Mouse (Mus musculus): Measurements from ENCODE around the gene Stt3a. TPM values are rescaled to one million over a fixed set of nuclear protein-coding genes. Genes with fewer than 3 reads are reported as not detected.

Gene Stt3a
- total RNA-seq, 4 experiments from 2014 or later, result 23.8 to 40.7 (median 33.9) TPM

DNA sequence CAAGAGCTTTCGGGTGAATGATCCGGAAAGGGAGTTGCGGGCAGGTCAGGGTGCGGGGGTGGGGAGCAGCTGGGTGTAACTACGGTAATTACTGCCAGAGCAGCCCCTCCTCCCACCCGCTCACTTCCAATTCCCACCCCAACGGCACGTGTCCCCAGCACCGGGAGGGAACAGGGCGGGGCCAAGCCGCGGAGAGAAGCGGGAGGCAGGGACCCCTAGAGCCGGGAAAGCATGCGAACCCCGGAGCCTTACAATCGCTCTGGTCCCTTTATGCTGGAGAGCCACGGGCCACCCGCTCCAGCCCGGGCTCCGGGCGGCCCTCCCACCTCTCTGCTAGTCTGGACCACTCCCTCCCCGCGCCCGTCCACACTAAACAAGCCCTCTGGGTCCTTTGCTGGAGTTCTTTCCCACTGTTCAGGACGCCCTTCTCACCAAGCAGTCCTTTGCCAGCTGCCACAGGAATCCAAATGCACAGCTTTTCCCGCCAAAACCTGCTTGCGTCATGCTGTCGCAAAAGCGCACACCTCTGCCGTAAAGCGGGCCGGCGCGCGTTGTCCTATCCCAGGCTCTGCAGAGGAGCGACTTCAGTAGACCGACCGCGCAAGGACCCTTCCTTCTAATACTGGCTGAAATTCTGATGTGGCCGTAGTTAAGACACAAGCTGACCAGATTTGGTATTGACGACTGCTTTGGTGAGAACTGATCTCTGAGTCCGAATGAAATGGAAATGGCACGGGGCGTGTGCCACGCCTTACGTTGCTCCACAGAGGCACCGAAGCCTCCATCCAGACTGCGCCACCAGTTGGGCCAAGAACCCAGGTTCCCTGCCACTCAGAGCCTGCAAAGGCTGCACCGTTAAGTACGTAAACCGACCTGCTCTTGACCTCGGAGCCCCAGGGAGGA, 41.1 kb downstream of the Stt3a start:
- DNase-seq (ENCODE audit: low spot score in 2 of 2), result peak; percentile 75 to 80

DNA sequence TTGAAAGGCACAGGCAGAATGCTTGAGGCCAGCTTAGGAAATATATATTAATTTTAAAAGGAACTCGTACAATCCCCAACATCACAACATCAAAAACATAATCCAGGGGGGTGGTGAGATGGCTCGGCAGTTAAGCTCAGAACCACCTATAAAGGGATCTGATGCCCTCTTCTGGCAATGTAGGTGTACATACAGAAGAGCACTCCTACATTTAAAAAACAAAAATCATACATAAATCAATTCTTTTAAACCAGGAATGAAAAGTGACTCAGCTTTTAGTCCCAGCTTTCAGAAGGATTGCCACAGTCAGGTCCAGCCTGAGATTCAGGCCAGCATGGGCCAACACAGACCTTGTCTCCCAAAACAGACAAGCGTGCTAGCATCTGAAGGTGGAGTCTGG, 50.9 kb downstream of the Stt3a start:
- DNase-seq (ENCODE audit: low spot score in 2 of 2), result no peak

DNA sequence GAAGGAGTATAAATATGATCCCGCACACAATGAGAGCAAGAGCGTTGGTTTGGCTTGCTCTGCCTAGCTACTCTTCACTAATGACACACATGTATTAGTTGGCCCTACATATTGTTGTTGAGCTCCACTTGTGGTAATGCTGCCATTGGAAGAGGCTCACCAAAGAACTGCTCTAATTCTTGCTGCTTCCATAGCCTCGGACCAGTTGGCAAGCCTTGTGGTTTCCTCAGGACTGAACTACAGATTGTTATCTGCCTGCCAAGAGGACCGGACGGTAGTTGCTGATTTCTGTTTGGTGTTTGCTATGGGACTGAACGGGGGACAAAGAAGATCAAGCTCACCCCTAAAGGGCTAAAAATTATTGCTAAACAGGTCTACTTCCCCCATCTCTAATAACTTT, 60.2 kb downstream of the Stt3a start:
- no peak for DNase-seq (ENCODE audit: low spot score in 2 of 2)

DNA sequence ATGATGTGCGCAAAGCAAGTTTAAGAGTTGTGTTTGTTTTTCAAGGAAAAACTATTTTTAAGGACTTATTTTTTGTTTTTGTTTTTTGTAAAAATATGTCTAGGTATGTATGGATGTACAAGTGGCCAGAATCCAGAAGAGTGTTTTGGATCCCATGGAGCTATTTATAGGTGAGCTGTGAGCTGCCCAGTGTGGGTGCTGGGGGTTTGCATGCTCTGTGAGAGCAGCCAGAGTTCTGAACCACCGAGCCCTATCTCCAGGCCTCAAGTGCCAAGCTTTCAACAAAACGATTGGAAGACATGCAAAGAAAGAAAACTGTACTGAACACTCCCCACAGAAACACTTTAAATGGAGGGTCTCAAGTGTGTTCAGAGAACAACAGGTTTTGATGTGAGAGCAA, 61.6 kb downstream of the Stt3a start:
- no peak for DNase-seq (ENCODE audit: low spot score in 2 of 2)

DNA sequence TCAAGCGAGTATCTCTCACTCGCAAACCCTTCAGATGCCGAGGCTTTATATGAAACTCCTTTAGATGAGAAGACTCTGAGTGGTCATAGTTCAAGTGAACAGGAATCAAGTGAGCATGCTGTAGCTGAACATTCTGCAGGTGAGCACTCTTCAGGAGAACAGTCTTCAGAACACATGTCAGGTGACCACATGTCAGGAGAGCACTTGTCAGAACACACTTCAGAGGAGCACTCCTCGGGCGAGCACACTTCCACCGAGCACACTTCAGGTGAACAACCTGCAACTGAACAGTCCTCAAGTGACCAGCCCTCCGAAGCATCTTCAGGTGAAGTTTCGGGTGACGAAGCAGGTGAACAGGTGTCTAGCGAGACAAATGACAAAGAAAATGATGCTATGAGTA, 73.2 kb downstream of the Stt3a start:
- DNase-seq (ENCODE audit: low spot score in 2 of 2), result no peak

DNA sequence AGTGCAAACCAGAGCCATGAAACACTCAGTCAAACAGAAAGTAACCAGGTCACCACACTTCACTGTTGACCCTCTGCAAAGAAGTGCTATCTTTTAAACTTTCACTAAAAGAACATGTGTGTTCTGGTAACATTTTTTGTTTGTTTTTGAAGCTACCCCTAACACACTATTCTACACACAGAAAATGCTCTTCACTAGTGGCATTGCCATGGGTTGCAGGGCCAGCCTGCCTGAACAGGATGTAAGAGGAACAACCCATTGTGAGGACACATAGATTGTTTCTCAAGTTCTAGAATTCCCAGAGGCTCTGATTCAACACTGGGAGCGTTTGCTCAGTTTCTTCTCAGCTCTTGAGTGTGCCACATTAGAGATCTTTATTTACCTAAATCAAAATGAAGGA, 74.6 kb downstream of the Stt3a start, which contains the start of gene Acrv1:
TSS of gene Acrv1 (plus strand) at position 301 of the 400 bp plus-strand sequence.
- no peak for DNase-seq (ENCODE audit: low spot score in 2 of 2)

DNA sequence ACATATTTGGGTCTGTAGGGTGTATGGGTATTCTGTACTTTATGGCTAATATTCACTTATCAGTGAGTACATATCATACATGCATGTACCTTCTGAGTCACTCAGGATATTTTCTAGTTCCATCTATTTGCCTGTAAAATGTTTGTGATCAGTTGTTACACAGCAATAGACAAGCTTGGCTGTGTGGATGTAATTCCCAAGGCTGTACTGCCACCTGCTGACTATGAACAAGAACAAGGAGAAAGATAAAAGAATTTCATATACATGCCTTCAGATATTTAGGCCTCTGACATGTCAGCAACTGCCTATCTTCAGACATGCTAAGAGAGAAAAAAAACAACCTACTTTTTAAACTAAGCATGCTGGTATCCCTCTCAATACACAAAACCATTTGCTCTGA, 80.2 kb downstream of the Stt3a start:
- DNase-seq (ENCODE audit: low spot score in 2 of 2), result no peak

DNA sequence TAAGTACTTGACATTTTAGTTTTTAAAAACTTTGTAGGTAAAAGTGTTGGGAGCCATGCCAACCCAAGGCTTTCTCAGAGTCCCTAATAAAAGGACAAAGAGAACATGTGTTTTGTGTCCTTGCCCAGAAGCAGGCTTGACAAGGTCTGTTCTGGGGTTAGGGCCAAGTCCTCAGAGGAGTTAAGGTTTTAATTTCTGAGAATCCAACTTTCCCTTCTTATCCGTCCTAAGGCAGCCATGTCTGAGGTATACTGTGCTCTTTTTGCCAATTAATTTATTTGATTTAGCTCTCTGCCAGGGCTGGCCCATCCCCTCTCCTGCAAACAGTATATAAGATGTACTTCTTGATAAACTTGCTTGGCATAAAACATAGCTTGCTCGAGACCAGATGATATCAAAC, 86.1 kb downstream of the Stt3a start:
- no peak for DNase-seq (ENCODE audit: low spot score in 2 of 2)

Other genes starting within 250 kb of the Stt3a start
- not detected for gene Gm5615, start 225.7 kb downstream of the Stt3a start, total RNA-seq (2022)
- not detected for gene Gm17689, start 185.0 kb downstream of the Stt3a start, total RNA-seq (2022)
- gene A630095E13Rik, start 124.3 kb downstream of the Stt3a start, total RNA-seq (2022), result not detected
- not detected for gene Acrv1, start 74.5 kb downstream of the Stt3a start, total RNA-seq (2022)
- gene Chek1, start 40.6 kb downstream of the Stt3a start, total RNA-seq (2022), result 1 to 10 TPM in 1 of 4 experiments, under 1 TPM in 3; 0.19 to 2.0 (median 0.35) TPM
- 10 to 100 TPM; 66.4 to 84.8 (median 75.7) TPM for gene Ei24, start 29.7 kb upstream of the Stt3a start, total RNA-seq (2022)
- 1 to 10 TPM; 3.4 to 7.5 (median 6.9) TPM for gene Fez1, start 54.2 kb upstream of the Stt3a start, total RNA-seq (2022)

All from gastrocnemius, adult 8-10 months (tissue).